Mouse (Mus musculus): ENCODE data around the gene Bloc1s2.
A peak's percentile ranks its signal among the peaks of the same experiment; 100 is the strongest.

Bloc1s2 gene

DNA sequence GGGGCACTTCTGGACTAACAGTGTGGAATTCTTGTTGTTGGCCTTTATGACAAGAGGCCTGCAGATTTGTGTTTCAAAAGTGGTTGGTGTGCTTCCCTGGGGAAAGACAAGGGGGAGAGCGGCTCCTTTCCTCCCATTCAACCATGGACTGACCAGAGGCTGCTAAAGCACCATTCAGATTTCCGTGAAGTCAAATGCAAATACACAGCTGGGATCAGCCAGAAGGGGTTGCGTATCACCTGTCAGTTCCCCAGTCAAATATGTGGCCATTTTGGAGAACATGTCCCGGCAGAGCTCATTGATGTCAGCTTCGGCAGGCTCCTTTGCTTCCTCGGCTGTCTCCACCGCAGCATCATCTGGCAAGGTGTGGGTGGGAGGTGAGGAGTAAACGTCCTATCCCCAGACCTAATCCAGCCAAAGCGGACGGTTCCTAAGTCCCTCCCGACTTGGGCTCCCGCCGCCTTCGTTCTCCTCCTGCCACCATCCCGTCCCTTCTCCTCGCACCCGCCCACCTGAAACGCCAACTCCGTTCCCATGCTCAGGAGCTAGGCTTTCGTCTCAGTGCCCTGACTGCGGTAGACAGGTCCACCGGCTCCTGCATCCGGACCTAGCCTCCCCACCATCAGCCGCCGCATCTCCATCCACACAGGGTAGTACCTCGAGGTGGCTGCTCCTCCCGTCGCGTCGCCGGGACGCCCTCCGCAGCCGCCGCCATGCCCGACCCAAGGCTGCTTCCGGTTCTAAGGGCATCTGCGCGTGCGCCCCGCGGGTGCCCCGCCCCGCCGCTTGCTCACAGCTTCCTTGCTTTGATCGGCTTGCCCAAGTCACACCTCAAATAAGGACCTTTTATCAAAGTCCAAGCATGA lies at the start of gene Bloc1s2:
Gene Bloc1s2 (minus strand): TSS at position 745 of the 866 bp plus-strand sequence.
- peak; percentile 43 for DNase-seq (ENCODE audit: low read depth, low spot score)

DNA sequence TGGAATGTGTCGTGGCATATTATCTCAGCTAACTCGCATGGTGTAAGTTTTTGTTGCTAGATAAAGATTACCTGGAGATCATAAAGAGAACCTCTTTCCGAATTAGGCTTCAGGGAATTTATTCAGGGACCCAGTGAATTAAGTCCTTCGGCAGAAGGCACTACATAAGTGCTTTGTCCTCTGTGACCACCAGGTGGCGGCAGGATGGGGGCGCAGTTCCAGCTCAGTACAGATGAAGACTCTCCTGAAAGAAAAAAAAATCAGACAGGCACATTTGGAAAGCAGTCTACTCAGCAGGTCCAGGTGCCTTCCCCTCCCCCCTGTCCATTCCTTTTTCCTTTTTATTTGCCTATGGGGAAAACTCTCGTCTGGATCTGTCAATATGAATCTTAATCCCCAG lies 48.9 kb upstream of the Bloc1s2 start:
- peak; percentile 43 for DNase-seq (ENCODE audit: low read depth, low spot score)

DNA sequence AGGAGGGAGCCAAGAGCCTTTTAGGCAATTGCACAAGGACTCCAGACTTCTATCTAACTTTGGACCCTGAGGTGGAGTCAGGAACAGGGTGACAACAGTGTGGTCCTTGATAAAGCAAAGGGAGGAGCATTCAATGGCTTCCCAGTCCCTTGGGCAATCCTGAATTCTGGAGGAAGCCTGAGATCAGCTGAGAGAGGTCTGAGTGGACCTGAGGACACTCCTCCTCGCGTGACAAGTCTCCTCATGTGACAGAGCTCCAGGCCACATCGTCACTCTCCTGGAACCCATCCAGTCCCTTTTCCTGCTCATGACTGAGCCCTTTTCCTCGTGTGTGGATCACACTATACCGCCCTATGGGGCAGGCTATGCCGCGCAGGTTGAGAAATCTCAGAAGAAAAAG lies 47.7 kb upstream of the Bloc1s2 start:
- DNase-seq (ENCODE audit: low read depth, low spot score) = no peak

DNA sequence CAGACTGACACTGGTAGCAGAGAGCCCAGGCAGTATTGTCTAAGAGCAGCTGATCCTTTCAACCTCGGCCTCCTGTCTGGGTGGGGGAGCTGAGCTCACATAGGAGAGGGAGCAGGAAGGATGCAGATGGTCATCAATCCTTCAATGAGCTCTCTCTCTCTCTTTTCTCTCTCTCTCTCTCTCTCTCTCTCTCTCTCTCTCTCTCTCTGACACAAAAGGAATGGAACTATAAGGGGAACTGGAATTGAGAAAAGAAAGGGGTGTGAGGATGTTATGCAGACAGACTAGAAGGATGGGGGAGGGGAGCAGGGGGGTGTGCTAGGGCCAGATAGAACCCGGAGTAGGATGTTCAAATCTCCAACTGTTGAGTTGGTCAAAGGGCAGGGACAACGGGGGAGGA lies 46.1 kb upstream of the Bloc1s2 start, which contains the start of gene Pkd2l1:
Gene Pkd2l1 (minus strand): TSS at position 101 of the 400 bp plus-strand sequence.
- DNase-seq (ENCODE audit: low read depth, low spot score) = no peak

DNA sequence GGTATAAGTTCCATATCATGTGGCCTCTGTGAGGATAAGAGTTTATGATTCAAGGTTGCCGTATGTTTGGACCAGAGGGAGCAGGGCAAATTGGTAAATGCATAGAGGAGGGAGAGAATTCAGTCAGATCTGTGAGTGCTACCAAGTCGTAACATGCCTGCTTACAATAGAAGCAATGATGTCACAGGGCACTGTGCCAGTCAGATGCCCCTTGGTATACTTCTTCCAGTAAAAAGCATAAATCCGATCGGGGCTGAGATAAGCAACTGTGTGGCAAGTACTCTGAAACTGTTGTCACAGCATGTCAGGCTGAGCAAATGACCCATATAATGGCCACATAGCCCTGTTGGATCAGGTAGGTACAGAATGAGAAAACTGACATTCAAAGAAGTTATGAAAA lies 42.8 kb upstream of the Bloc1s2 start:
- DNase-seq (ENCODE audit: low read depth, low spot score) = no peak

DNA sequence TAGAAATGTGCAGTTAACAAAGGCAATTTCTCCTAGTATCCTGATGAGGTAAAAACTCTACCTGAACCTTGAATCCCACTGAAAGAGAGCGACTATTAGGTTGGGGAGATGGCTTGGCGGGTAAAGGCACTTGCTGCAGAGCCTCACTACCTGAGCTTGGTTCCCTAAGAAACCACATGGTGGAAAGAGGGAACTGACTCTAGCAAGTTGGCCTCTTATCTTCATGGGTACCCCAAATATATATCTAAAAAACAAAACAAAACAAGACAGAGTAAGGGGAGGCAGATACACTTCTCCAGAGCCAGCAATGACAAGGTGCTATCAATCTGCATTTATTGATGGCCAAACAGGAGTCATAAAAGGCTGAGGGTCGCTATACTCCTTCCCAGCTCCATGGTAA lies 37.7 kb upstream of the Bloc1s2 start:
- DNase-seq (ENCODE audit: low read depth, low spot score) = no peak

DNA sequence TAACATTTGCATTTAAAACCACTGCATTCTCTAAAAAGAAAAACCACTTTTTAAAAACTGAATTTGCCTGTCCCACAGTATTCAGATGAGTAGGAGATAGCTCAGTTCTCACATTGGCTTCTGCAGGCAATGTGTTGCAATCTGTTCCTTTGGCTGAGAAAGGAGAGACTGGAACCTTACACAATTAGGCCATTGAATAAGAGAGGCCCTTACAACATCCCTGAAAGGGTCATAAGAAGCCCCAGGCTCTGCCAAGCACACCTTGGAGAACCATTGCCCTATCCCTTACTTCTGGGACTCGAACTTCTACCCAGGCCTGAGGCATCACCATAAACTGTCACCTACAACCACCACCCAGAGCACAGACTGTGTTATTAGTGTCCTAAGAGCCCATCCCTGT lies 34.3 kb upstream of the Bloc1s2 start:
- DNase-seq (ENCODE audit: low read depth, low spot score) = no peak

DNA sequence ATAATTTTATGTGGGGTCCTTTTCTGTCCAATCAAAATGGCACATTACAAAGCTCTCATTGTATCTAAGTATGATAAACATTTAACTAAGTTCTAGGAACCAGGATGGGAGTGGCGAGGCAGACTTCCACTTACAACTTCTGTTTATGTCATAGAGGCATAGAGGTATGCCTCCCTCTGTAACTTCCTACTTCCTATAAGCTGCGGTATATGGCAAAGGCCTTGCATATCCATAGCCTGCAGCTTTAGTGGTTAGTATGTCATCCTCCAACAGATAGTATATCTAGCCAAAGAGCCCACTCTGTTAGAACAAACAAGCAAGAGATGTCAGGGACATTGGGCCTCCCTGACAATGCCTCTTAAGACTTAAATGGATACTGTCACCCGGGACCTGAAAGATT lies 30.5 kb upstream of the Bloc1s2 start:
- DNase-seq (ENCODE audit: low read depth, low spot score) = no peak

DNA sequence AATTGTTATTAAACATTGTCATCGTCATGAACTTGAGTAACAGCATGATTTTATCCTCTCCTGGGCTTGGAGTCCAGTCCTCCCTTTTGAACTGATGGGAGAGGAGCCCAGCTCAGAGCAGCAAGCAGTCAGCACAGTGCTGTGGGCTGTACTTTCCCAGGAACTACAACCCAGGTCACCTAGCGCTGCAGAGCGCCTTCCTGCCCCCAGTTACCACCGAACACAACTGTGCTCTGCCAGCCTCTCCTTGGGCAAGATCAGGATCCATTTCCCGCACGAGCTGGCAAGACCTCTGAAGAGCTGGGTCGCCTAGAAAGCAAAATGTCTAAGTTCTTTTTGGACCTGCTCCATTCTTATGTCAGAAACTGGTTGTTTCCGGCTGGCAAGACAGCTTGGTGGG lies 28.6 kb upstream of the Bloc1s2 start:
- no peak for DNase-seq (ENCODE audit: low read depth, low spot score)

DNA sequence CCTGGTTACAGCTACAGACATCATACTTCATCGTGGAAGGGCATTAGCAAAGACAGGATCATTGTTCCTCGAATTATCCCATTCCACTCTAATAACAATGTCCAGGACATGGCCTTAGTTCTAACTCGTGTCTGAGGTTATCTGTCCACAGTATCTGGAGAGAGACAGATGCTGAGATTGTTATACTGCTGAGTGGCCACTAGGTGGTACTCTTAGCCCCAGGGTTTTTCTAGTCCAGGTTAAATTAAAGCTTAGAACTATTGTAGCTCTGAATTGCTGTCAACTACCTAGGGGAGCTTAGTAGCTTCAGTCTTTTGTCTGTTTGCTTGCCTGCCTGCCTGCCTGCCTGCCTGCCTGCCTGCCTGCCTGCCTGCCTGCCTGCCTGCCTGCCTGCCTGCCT lies 15.3 kb upstream of the Bloc1s2 start:
- DNase-seq (ENCODE audit: low read depth, low spot score) = no peak

DNA sequence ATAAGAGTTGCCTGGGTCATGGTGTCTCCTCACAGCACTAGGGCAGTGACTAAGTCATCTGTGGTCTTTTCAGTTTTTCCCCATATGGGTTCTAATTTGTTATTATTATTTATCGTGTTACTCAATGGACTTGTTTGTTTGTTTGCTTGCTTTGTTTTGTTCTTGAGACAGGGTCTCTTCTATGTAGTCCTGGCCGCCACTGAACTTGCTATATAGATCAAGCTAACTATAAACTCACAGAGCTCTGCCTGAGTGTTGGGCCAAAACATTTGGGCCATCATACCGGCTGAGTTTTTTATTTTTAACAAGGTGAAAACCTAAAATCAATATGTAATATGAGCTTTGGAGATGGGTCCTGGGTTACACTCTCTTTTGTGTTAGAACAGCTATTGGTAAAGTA lies 13.1 kb upstream of the Bloc1s2 start:
- no peak for DNase-seq (ENCODE audit: low read depth, low spot score)

DNA sequence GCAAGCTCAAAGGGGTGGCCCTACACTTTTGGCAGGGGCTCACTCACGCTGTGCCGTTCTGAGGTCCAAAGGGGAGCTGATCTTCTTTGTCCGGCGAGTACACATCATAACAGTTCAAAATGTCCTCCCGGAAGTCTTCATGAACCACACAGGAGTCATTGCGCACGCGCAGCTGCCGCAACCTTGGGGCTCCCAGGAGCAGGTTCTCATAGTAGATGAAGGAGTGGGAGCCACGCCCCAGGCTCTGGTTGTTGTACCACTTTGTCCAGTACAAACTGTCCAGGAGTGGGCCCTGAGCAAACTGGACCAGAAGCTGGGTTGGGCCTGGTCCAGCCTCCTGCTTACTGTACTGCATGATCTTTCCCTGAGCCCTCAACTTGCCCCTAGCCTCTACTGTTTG lies 10.8 kb upstream of the Bloc1s2 start:
- DNase-seq (ENCODE audit: low read depth, low spot score) = no peak

DNA sequence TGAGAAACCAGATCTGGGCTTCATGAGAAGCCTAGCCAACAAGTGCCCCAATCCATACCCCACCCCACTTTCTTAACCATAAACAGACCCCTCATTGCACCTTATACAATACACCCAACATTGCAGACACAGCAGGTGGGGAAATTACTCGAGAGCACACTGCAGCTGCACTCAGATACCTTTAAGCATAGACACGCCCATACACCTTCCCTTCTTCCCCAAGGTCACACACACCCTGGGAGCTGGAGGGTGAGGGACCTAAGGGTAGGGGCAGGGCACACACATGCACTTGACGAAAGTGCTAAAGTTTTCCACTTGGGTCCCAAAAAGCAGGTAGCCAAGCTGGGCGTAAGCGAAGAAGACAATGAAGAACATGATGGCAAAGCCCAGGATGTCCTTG lies 7.5 kb upstream of the Bloc1s2 start:
- no peak for DNase-seq (ENCODE audit: low read depth, low spot score)

DNA sequence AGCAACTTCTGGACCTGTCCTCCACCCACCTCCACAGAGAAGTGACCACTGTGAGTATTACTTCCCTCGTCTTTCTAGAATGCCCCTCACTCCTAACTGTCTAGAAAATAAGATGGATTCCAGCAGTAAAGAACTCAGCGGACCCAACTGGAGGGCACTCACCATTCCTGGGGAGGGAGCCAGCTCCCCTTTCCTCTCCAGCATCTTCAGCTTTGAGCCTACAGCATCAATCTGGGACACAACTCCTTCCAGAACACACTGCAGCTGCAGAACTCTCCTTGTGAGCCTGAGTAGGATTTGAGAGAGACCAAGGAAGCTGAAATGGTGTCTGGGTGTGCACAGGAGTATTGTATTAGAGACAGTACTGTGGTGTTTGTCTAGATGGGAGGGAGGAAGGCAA lies 2.7 kb upstream of the Bloc1s2 start:
- DNase-seq (ENCODE audit: low read depth, low spot score) = no peak

DNA sequence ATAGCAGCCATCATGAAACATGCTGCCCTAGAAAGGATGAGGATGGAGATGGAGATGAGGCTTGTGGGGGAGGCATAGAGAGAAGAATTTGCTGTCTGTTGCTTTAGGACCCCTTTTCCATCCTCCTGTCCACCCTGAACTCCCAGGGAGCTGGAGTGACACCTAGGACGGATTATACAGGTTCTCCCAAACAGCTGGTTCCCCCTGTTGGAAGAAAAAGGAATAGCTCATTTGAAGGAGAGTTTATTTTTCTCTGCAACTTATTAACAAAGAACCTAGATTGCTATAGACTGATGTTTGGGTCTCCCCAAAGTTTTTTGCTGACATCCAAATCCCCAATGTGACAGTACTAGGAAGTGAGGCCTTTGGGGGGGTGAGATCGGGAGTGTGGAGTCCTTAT lies 2.1 kb upstream of the Bloc1s2 start:
- DNase-seq (ENCODE audit: low read depth, low spot score) = no peak

DNA sequence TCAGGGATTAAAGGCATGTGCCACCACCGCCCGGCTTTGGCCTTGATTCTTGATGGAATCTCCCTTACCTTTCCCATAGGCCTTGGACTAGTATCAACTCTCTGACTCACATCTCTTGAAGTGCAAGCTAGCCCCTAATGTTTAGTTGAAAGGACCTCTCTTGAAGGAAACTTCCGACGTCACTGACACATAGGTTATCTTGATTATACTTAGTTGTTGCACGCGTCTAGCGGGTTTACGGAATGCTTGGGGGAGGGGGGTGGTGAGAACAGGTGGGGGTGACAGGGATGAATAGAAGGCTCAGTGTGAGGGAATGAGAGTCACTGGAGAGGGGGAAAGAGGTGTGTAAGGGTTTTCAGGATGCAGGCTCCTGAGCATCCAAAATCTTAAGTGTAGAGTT lies 705 bp upstream of the Bloc1s2 start:
- DNase-seq (ENCODE audit: low read depth, low spot score) = no peak

DNA sequence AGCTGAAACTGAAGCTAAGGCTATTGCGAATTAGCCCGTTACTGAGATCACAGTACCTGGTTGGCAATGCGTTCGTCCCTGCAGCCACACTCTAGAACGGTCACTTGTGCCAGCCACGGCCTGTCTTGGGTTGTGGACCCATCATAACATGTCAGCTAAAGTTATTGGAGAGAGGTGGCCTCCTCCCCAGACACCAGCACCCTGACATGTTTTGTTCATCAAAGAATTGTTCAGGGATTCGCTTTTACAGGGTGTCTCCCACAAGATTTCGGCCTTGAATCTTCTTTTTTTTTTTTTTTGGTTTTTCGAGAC lies 278 bp upstream of the Bloc1s2 start:
- no peak for DNase-seq (ENCODE audit: low read depth, low spot score)

DNA sequence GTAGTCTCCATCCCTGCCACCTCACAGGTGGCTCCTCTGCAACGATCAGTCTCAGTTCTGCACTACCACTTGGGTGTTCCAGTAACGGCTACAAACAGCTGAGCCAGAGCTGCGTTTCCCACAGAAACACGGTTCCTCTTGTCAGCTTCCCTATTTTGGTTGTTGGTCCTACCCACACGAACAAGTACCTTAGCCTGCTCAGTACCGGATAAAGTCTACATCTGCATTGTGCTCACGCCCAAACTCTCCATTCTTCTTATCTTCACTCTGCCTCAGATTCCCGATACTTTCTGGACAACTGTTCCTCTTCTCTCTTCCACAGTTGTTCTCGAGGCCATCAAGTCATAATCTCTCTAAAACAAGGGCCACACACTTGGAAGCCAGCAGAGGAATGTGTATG lies 1.9 kb downstream of the Bloc1s2 start:
- no peak for DNase-seq (ENCODE audit: low read depth, low spot score)

DNA sequence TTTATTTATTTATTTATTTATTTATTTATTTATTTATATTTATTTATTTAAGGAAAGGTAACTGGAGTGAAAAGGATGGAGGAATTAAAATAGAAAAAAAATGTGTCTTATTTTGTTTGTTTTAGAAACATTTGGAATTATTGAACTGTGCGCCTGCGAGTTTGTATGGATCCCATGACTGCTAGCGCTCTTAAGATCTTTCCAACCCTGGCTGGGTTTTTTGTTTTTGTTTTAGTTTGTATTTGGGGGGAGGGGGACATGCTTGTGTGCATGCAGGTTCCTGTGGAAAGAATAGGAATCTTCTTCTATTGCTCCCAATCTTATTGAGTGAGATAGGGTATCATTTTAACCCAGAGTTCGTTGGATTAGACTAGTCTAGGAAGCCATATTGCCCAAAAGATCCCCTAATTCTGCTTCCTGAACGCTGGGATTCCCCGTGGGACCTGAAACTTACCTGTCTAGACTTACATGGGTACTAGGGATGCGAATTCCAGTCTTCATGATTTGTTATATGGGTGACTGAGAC lies 10.2 kb downstream of the Bloc1s2 start:
- no peak for DNase-seq (ENCODE audit: low read depth, low spot score)

DNA sequence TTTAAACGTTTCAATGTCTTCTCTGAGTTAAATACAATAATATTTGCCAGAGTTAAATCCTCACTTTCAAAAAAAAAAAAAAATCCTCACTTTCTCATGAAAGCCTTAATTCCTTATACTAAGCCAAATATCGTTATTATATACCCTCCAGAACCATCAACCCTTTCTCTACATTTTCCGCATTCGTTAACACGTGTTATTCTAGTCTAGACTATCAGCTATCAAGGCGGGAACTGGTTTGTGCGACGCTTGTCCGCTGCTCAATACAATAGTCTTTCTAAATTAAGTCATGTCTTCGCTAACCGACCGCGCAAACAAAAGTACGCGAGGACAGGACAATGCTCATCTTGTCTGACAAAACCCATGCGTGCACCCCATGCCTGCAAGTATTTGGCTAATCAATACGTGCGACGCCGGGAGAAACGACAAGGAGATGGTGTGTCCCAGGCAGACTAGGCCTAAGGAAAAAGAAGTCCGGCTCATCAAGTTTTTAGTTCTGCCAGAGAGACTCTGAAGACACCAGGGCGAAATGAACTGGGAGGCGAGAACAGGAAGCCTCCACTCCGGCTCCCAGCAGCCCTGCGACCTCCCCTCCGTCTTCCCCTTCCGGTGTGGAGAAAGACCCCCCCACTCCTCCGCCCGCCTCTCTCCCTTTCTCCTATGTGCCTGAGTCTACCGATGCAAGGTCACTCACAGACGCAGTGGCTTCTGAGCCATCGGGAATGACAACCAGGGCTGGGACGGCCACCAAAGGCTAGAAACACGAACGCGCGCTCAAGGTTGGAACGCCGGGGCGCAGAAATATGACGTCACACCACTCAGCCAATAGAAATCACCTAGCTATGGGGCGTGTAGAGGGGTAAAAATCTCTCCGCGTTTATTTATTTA lies 10.9 kb downstream of the Bloc1s2 start, which contains the start of gene Cwf19l1:
Gene Cwf19l1 (minus strand): TSS at position 805 of the 888 bp plus-strand sequence.
- DNase-seq (ENCODE audit: low read depth, low spot score) = peak; percentile 79

DNA sequence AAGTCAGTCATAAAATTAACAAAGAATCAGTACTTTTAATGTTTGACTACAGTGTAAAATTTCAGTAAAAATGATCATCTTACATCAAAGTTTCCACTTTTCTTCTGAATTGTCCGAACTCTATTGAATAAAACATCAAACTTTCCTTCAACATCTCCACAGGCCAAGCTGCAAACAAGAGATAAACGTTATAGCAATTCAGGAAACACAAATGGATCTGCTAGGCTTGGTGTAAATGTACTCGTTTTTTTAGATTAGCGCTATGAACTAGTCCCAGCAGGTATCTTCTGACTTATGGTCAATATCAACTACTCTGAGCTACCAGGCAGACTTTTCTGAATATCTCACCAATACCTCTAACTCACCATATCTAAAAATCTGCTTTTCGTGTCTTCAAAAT lies 13.3 kb downstream of the Bloc1s2 start:
- DNase-seq (ENCODE audit: low read depth, low spot score) = no peak

DNA sequence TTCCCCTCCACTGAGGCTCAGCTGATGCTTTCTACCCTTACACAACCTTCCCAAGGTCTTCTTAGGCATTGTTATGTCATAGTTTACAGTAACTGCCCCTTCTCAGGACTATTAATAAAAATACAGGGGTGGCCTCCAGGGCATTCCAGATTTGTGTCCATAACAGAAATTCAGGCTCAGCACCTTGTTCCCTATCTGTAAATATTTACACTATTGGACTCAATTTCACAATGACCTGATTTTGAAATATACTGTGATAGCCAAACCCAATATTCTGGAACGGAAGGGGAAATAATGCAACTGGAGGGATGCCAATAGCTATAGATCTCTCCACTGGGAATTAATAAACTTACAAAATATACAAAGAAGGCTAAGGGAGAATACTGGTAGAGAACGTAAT lies 17.7 kb downstream of the Bloc1s2 start:
- DNase-seq (ENCODE audit: low read depth, low spot score) = no peak
